Mouse (Mus musculus) embryonic fibroblast, embryonic 13.5 days (primary cell): ENCODE measurements around the gene AC124108.1. TPM values are rescaled to one million over a fixed set of nuclear protein-coding genes. Genes with fewer than 3 reads are reported as not detected.
"Not testable (repeated sequence)": the region's sequence is repeated elsewhere in the genome, so short reads cannot be mapped to it uniquely, and the experiment has no call there.

Source experiments
- H3K27ac ChIP-seq: 2 replicates; pipeline ENCODE4 v1.5.1; 2012; ENCODE audit warnings: low read length, control low read depth, inconsistent platforms; ENCODE audit not compliant: insufficient read depth
- H3K4me1 ChIP-seq: 2 replicates; pipeline ENCODE4 v1.6.1; 2011; ENCODE audit warnings: low read length; ENCODE audit not compliant: control insufficient read depth, insufficient read depth
- H3K4me3 ChIP-seq: 2 replicates; pipeline ENCODE4 v1.5.1; 2011; ENCODE audit warnings: mild to moderate bottlenecking, control low read depth, low read length; ENCODE audit not compliant: insufficient read depth
- CTCF ChIP-seq: IDR thresholded peaks from 2 replicates; pipeline ENCODE4 v1.5.1; 2011; ENCODE audit warnings: mild to moderate bottlenecking, control low read depth, low read length, moderate library complexity, borderline replicate concordance; ENCODE audit not compliant: insufficient read depth
- POLR2A ChIP-seq: IDR thresholded peaks from 2 replicates; pipeline ENCODE4 v1.6.1; 2011; ENCODE audit warnings: low read depth, mild to moderate bottlenecking, control low read depth, low read length, moderate library complexity
- polyA plus RNA-seq: library from polyadenylated mRNA; stranded (reverse); fragments of >200 nt; gene quantifications from 2 replicates; pipeline ENCODE4 v1.2.4, GENCODE M21; 2011; ENCODE audit warnings: low read depth; ENCODE audit not compliant: missing spikeins, insufficient read length

AC124108.1 gene
- polyA plus RNA-seq, 1 experiment, result not detected

DNA sequence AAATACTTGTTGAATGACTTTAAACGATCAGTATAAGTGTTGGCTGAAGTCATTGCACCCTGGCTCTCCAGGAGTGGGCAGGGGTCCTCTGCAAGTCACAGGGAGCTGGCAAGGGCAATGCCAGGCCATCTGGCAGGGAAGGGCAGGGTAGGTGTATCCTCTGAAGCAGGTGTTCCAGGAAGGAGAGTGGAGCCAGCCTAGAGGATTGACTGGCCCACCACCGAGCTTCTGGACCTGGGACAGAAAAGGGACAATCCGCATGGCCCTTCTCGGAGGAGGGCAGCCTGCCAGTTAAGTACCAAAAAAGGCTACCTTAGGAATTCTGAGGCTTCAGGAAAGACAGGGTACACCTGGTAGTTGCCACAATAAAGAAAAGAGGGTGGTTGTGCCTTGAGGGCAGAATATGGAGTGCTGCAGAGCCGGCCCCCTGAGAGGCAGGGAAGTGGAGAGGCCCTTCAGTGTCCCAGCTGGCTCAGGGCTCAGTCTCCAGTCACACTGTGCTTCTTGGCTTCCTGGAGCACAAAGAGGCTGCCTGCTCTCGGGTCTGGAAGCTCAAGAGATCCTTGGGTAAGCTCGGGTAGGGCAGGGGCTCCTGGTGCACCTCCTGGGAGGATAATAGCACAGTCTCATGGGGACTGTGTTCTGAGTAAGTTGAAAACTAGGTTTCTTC is 29.9 kb upstream of the AC124108.1 start:
- H3K27ac ChIP-seq, result no peak overlapping the region
- TF ChIP-seq CTCF (no peak), POLR2A (no peak)
- no peaks in the 10 kb centered on the region for H3K4me1 ChIP-seq
- H3K4me3 ChIP-seq, result no peak overlapping the region

DNA sequence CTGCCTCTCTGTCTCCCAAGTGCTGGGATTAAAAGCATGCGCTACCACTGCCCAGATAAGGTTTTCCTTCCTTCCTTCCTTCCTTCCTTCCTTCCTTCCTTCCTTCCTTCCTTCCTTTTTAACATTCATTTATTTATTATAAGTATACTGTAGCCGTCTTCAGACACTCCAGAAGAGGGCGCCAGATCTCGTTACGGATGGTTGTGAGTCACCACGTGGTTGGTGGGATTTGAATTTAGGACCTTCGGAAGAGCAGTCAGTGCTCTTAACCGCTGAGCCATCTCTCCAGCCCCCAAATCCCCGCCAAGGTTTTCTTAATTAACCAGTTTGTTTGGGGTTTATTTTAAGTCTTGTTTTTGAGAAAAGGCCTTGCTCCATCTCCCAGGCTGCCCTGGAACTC is 28.6 kb upstream of the AC124108.1 start:
- not testable (repeated sequence) for H3K4me1 ChIP-seq, H3K27ac ChIP-seq, H3K4me3 ChIP-seq

DNA sequence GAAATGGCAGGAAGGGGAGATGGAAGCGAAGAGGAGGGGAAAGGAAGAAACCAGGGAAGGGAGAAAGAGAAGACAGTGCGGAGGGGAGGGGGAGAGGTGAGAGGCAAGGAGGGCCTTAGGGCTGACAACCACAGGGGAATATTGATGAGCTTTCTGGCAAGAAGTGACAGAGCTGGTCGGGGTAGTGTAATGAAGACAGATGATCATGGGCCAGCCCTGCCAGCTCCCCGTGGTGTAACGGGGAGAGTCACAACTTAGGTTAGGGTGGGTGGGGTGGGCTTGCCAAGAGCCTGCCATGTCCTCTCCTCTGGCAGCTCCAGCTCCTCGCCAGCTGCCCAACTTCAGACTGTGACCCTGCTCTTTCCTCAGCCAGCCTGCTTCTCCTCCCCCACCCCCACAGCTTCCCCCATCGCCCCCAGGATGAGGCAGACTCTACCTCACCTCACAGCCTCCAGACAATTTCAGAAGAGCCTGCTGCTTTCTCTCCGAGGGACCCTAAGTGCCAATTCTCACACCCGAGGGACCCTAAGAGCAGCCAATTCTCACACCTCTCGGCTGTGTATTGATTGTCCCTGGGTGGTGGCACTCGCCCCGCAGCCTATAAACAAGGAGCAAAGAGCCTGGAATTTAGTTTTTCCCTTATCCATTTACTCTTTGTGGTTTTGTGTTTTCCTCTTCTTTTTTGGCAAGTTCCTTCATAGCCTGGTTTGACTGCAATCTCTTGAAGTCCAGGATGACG is 26.3 kb upstream of the AC124108.1 start:
- H3K4me1 ChIP-seq, result no peaks in the 10 kb centered on the region
- no peak overlapping the region for H3K27ac ChIP-seq
- no peak overlapping the region for H3K4me3 ChIP-seq
- TF ChIP-seq CTCF, result no peak
- no peak for TF ChIP-seq POLR2A

DNA sequence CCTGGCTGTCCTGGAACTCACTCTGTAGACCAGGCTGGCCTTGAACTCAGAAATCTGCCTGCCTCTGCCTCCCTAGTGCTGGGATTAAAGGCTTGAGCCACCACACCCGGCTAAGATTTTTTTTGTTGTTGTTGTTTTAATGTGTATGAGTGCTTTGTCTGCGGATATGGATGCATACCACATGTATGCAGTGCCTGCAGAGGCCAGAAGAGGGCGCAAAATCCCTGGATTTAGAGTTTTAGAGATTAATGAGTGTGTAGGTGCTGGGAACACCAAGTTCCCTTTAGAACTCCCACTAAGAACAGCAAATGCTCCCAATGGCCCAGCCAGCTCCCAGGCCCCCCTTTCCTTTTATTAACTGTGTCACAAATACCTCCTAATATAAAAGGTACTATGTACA is 25.4 kb upstream of the AC124108.1 start:
- H3K4me3 ChIP-seq, result no peak overlapping the region
- no peak overlapping the region for H3K27ac ChIP-seq
- no peak for TF ChIP-seq POLR2A
- TF ChIP-seq CTCF, result no peak
- H3K4me1 ChIP-seq, result no peaks in the 10 kb centered on the region

DNA sequence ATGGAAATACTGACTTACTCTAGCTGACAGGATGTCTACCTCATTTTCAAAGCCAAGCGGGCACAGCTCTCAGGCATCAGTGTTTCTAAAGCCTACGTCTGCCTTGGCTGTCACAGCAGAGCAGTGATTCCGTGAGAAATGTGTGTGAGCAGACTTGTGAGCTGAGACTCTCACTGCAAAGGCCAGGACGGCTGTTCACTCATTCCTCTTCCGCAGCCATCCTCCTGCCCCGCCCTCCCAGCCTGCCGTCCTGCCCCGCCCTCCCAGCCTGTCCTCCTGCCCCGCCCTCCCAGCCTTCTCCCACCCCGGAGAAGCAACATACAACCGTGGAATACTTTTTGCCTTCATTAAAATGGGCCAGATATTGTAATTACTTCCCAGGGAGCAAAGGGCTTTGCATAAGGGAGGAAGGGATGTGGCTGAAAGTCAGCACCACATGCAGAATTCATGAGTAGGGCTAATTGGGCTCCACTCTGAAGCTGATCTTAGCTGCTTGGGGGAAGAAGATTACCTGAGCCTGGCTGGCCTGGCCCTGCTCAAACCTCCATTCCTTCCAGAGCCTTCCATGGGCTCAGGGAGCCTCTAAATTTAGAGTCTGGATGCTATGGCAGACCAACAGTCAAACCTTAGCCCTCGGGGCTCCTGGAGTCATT is 23.0 kb upstream of the AC124108.1 start:
- TF ChIP-seq CTCF (no peak), POLR2A (no peak)
- H3K4me1 ChIP-seq, result no peaks in the 10 kb centered on the region
- no peak overlapping the region for H3K4me3 ChIP-seq
- H3K27ac ChIP-seq, result no peak overlapping the region

DNA sequence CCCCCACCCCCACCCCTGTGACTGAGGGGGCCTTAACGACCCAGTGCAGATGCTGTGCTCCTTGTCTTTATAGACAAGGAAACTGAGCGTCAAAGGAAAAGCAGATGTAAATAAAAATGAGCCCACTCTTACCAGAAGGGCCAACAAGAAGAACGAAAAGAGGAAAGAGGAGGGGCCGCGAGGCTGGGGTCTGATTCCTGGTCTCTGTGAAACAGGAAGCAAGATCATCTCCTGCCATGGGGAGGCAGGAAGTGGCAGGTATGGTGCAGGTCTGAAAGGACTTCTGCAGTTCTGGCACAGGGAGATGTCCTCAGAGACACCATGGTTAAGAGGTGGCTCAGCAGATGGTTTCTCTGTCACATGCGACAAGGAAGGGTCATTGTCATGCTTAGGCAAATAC is 20.6 kb upstream of the AC124108.1 start:
- Histone ChIP-seq H3K27ac (no peak overlapping the region), H3K4me1 (no peaks in the 10 kb centered on the region), H3K4me3 (no peak overlapping the region)
- no peak for TF ChIP-seq CTCF
- no peak for TF ChIP-seq POLR2A

DNA sequence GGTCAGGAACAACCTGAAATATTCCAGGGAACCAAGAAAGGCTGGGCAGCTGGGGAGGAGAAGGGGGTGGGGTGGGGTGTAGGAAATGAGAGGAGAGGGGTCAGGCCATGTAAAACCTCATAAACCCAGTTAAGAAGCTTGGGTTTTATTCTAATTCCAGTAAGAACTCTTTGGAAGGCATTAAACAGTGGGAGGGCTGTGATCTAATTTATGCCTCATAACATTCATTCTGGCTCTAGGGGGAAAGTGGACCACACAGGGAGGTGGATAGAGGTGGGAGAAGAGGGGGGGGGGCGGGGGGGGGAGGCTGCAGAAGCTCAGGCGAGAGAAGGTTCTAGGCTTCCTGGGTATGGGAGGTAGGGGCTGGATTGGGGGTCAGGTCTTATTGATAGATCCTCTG is 19.6 kb upstream of the AC124108.1 start:
- no peak overlapping the region for H3K4me3 ChIP-seq
- no peak overlapping the region for H3K27ac ChIP-seq
- TF ChIP-seq POLR2A (no peak), CTCF (no peak)

DNA sequence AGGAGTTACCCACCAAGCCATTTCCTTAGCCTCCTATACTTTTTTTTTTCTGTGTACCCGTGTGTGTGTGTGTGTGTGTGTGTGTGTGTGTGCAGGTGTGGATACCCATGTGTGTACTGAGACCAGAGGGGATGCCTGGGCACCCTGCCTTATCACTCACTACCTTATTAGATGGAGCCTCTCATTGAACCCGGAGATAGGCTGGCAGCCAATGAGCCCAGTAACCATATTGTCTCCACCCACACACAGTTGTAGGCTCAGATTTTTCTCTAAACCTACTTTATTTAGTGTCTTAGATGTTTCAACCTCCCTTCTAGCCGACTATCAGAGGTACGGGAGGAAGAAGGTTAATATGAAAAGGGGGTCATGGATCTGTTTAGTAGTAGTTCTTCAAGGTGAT is 5.0 kb upstream of the AC124108.1 start:
- no peak overlapping the region for H3K4me3 ChIP-seq
- no peak for TF ChIP-seq POLR2A
- no peak for TF ChIP-seq CTCF
- no peak overlapping the region for H3K27ac ChIP-seq
- no peaks in the 10 kb centered on the region for H3K4me1 ChIP-seq

More for the DNA sequence above, 19.6 kb upstream of the AC124108.1 start:
- H3K4me1 ChIP-seq, result no peaks in the 10 kb centered on the region

DNA sequence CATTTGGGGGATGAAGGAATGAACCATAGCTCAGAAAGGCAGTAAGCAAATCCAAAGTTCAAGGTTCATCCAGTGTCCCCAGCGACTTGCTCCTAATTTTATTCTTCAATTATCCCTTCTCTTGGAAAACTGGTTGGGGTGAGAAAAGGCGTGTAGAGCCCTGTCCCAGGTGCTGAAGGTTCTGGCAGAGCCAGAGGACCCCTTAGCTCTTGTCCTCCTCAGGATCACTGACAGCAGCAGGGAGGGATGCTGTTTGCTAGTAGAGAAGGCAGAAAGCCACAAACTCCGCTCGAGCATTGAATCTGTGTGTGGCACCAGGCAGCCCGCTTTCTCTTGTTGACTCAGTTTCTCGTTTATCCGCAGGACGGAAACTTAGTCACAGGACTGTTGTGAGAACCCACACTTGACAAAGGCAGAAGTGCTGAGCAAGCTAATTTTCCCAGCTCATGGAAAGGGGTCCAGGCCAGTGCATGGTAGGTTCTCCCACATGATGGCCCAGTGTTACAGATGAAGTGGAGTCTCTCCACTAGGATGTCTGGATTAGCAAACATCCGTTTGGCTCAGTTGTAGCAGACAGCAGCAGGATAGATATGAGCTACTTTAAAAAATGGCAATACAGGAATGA is 2.7 kb upstream of the AC124108.1 start:
- TF ChIP-seq CTCF (no peak), POLR2A (no peak)
- no peak overlapping the region for H3K27ac ChIP-seq

DNA sequence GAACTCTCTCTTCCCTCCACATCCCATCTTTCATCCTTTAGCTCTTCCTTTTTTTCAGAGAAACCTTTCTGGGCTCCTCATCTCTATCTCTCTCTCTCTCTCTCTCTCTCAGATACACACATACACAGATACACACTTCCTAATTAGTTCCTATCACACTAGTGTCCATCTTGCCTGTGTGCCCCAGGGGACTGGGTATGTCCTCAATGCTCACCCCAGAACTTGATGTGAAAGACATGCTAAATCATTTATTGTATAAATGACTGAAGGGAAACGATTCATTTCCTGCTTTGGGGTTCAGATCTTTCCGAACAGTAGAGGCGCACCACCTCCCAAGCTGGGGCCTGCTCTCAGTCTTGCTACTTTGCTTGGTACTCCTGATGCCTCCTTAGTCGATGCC is 2.0 kb upstream of the AC124108.1 start:
- Histone ChIP-seq H3K4me1 (no peaks in the 10 kb centered on the region), H3K27ac (no peak overlapping the region), H3K4me3 (no peak overlapping the region)
- TF ChIP-seq POLR2A, result no peak

More for the DNA sequence above, 2.7 kb upstream of the AC124108.1 start:
- Histone ChIP-seq H3K4me3 (no peak overlapping the region), H3K4me1 (no peaks in the 10 kb centered on the region)
